Mouse (Mus musculus) embryonic facial prominence, embryonic 12.5 days (tissue): ENCODE results near the gene Gnao1. TPM values are rescaled to one million over a fixed set of nuclear protein-coding genes. Genes with fewer than 3 reads are reported as not detected.

Experiments used
- ATAC-seq: fragments of 200-750 bp; cut with Nextera tagmentation; 2 replicates; pipeline ENCODE4 v1.8.0; 2017; ENCODE audit not compliant: insufficient number of reproducible peaks, insufficient read depth, low FRiP score, low TSS enrichment
- H3K27ac ChIP-seq: fragments of 300-500 bp; sonication (generic); 2 replicates; pipeline ENCODE4 v1.5.1; 2016; ENCODE audit warnings: mild to moderate bottlenecking
- H3K27me3 ChIP-seq: fragments of 300-500 bp; sonication (generic); 2 replicates; pipeline ENCODE4 v1.6.1; 2016; ENCODE audit warnings: mild to moderate bottlenecking, moderate library complexity
- H3K36me3 ChIP-seq: fragments of 300-500 bp; sonication (generic); 2 replicates; pipeline ENCODE4 v1.6.1; 2016; ENCODE audit warnings: mild to moderate bottlenecking
- H3K4me1 ChIP-seq: fragments of 300-500 bp; sonication (generic); 2 replicates; pipeline ENCODE4 v1.6.1; 2016
- H3K4me2 ChIP-seq: fragments of 300-500 bp; sonication (generic); replicated peaks from 2 replicates; pipeline ENCODE4 v1.6.1; 2016; ENCODE audit warnings: mild to moderate bottlenecking, moderate library complexity
- H3K4me3 ChIP-seq: fragments of 300-500 bp; sonication (generic); 2 replicates; pipeline ENCODE4 v1.5.1; 2016; ENCODE audit warnings: mild to moderate bottlenecking
- H3K9ac ChIP-seq: fragments of 300-500 bp; sonication (generic); 2 replicates; pipeline ENCODE4 v1.6.1; 2016; ENCODE audit warnings: mild to moderate bottlenecking, moderate library complexity
- H3K9me3 ChIP-seq: fragments of 300-500 bp; sonication (generic); 2 replicates; pipeline ENCODE4 v1.6.1; 2016; ENCODE audit warnings: mild to moderate bottlenecking, moderate library complexity
- WGBS: fragments of 180-500 bp; shearing (Covaris S2); methylation state at CpG from one replicate; pipeline ENCODE4 v1.1.7; 2016; 5-methylcytosine and 5-hydroxymethylcytosine counted together
- polyA plus RNA-seq: library from polyadenylated mRNA; unstranded; fragments of >200 nt; fragmentation: Nextera tagmentation; extraction: Ambion mirVana; gene quantifications from 2 replicates; pipeline ENCODE4 v1.2.1, GENCODE M21; 2016

Gnao1 gene
- polyA plus RNA-seq, 1 experiment from 2014 or later: 12.9 TPM

- 94% methylated on average over 5 of the region's 5 CpGs for WGBS
- H3K4me3 ChIP-seq: no peak overlapping the region
- H3K9ac ChIP-seq: no peak overlapping the region
- H3K4me2 ChIP-seq: no peak overlapping the region
- H3K36me3 ChIP-seq: peaks cover 82% of the 10 kb centered on the region
- no peaks in the 10 kb centered on the region for H3K27me3 ChIP-seq
- H3K4me1 ChIP-seq: no peaks in the 10 kb centered on the region
- ATAC-seq: no peak
- H3K27ac ChIP-seq: no peak overlapping the region
- H3K9me3 ChIP-seq: no peaks in the 10 kb centered on the region
Observed at GRCm38 (mm10) chr8:93981679-93982215, 172.0 kb downstream of the Gnao1 start.

DNA sequence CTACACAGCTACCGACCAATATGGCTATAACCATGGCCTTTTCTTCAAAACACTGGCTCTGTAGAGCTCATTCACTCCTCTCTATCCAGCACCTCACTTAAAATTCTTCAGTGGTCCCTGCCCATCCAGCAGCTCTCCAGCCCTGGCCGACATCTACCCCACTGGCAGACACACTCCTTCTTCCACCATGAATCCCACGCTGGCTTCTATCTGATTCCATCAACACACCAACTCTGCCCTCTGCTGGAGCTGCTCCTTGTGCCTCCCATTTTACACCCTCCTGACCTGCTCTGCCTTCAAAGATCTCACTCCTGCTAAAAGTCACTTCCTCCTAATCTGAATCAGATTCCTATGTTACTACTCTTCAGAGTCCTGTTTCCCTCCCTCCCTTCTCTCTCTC, 174.1 kb downstream of the Gnao1 start:
- no peak overlapping the region for H3K9ac ChIP-seq
- 80% methylated on average over 3 of the region's 3 CpGs for WGBS
- H3K4me1 ChIP-seq: no peaks in the 10 kb centered on the region
- no peak for ATAC-seq
- no peak overlapping the region for H3K27ac ChIP-seq
- H3K9me3 ChIP-seq: no peaks in the 10 kb centered on the region
- peaks cover 70% of the 10 kb centered on the region for H3K36me3 ChIP-seq
- H3K4me2 ChIP-seq: no peak overlapping the region
- H3K27me3 ChIP-seq: no peaks in the 10 kb centered on the region
- H3K4me3 ChIP-seq: no peak overlapping the region

- no peaks in the 10 kb centered on the region for H3K9me3 ChIP-seq
- ATAC-seq: no peak
- no peaks in the 10 kb centered on the region for H3K4me1 ChIP-seq
- H3K27ac ChIP-seq: no peak overlapping the region
- no peak overlapping the region for H3K4me3 ChIP-seq
- no peak overlapping the region for H3K9ac ChIP-seq
- peaks cover 66% of the 10 kb centered on the region for H3K36me3 ChIP-seq
- no peaks in the 10 kb centered on the region for H3K27me3 ChIP-seq
- H3K4me2 ChIP-seq: no peak overlapping the region
- 89% methylated on average over 3 of the region's 3 CpGs for WGBS
Observed at GRCm38 (mm10) chr8:93984731-93985130, 175.0 kb downstream of the Gnao1 start.

GRCm38 (mm10) chr8:93989739-93990138, 180.0 kb downstream of the Gnao1 start:
- Histone ChIP-seq H3K9me3 (peaks cover 4% of the 10 kb centered on the region; the same call in 1 of the 2 replicates), H3K4me2 (no peak overlapping the region), H3K36me3 (peaks cover 39% of the 10 kb centered on the region), H3K4me3 (no peak overlapping the region), H3K4me1 (no peaks in the 10 kb centered on the region), H3K27me3 (no peaks in the 10 kb centered on the region), H3K9ac (no peak overlapping the region), H3K27ac (no peak overlapping the region)
- no peak for ATAC-seq
- WGBS: 89% methylated on average over 4 of the region's 4 CpGs

DNA sequence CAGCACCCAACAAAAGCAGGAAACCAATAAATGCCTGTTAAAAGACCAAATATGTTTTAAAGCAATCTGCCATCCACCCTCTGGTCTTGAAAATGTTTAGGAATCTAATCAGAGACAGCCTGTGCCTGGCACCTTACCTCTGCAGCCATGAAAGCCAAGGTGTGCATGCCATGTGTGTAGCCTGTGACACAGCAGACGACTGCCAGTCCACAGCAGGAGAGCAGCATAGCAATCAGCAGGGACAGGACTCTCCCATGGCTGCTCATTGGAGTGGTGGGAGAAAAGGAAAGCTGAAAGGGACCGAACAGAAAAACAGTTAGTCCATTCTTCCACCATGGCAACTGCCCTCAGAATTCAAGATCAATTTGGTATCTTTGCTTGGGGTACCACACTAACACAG, 189.2 kb downstream of the Gnao1 start:
- ATAC-seq: no peak
- Histone ChIP-seq H3K9ac (no peak overlapping the region), H3K9me3 (no peaks in the 10 kb centered on the region), H3K4me3 (no peak overlapping the region), H3K27me3 (no peaks in the 10 kb centered on the region), H3K27ac (no peak overlapping the region), H3K36me3 (peaks cover 44% of the 10 kb centered on the region), H3K4me2 (no peak overlapping the region), H3K4me1 (no peaks in the 10 kb centered on the region)
- 92% methylated on average over 2 of the region's 2 CpGs for WGBS

GRCm38 (mm10) chr8:94004139-94004538, 194.4 kb downstream of the Gnao1 start:
- Histone ChIP-seq H3K4me3 (no peak overlapping the region), H3K4me1 (0 out of 2 replicates have a peak, but pooled peaks cover 3% of the 10 kb centered on the region), H3K36me3 (peaks cover 26% of the 10 kb centered on the region), H3K9me3 (no peaks in the 10 kb centered on the region), H3K4me2 (no peak overlapping the region), H3K27me3 (no peaks in the 10 kb centered on the region), H3K9ac (no peak overlapping the region), H3K27ac (no peak overlapping the region)
- ATAC-seq: no peak
- whole genome bisulfite sequencing: 88% methylated on average over 9 of the region's 9 CpGs

DNA sequence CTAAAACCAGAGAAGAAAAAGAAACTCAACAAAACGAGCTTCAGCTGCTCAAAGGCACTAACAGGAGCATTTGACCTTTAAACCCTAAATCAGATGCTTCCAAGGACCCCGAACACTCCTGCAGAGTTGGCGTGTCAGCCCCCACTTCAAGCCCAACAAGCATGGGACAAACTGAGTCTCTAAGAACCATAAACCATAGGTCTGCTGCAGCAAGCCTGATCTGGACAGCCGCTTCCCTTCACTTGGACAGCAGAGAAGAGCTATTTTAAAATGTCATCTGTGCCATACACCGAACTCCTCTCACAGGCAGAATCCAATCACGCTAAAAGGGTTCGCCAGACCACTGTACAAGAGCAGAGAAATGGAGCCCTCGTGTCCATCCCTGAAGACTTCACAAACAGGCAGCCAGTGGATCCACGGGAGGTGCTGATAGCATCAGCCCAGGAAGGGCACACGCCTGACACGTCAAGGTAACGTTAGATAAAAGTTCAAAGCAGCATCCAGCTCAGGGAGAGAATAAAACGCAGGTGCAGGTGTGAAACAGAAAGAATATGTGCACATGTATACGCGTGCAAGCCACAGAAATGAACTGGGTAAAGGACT, 199.6 kb downstream of the Gnao1 start:
- no peaks in the 10 kb centered on the region for H3K27me3 ChIP-seq
- no peak overlapping the region for H3K4me2 ChIP-seq
- 60% methylated on average over 15 of the region's 15 CpGs for WGBS
- no peaks in the 10 kb centered on the region for H3K36me3 ChIP-seq
- H3K9me3 ChIP-seq: no peaks in the 10 kb centered on the region
- no peak overlapping the region for H3K9ac ChIP-seq
- H3K4me3 ChIP-seq: no peak overlapping the region
- ATAC-seq: no peak
- no peak overlapping the region for H3K27ac ChIP-seq
- peaks cover 27% of the 10 kb centered on the region for H3K4me1 ChIP-seq

GRCm38 (mm10) chr8:94010101-94010705, 200.4 kb downstream of the Gnao1 start:
- no peak for ATAC-seq
- peaks cover 27% of the 10 kb centered on the region for H3K4me1 ChIP-seq
- no peak overlapping the region for H3K27ac ChIP-seq
- H3K9me3 ChIP-seq: no peaks in the 10 kb centered on the region
- peak overlapping the region; percentile 22; the same call in 1 of the 2 replicates for H3K4me2 ChIP-seq
- H3K4me3 ChIP-seq: no peak overlapping the region
- 64% methylated on average over 2 of the region's 2 CpGs for WGBS
- H3K27me3 ChIP-seq: no peaks in the 10 kb centered on the region
- H3K9ac ChIP-seq: no peak overlapping the region
- H3K36me3 ChIP-seq: no peaks in the 10 kb centered on the region

GRCm38 (mm10) chr8:94011076-94012012, 201.6 kb downstream of the Gnao1 start:
- no peaks in the 10 kb centered on the region for H3K9me3 ChIP-seq
- no peaks in the 10 kb centered on the region for H3K36me3 ChIP-seq
- 3% methylated on average over 48 of the region's 48 CpGs for WGBS
- peaks cover 27% of the 10 kb centered on the region for H3K4me1 ChIP-seq
- ATAC-seq: no peak
- no peaks in the 10 kb centered on the region for H3K27me3 ChIP-seq
- peak overlapping the region; percentile 89 for H3K9ac ChIP-seq
- H3K4me3 ChIP-seq: peak overlapping the region; percentile 65
- H3K4me2 ChIP-seq: peak overlapping the region; percentile 90
- peak overlapping the region; percentile 90 for H3K27ac ChIP-seq

DNA sequence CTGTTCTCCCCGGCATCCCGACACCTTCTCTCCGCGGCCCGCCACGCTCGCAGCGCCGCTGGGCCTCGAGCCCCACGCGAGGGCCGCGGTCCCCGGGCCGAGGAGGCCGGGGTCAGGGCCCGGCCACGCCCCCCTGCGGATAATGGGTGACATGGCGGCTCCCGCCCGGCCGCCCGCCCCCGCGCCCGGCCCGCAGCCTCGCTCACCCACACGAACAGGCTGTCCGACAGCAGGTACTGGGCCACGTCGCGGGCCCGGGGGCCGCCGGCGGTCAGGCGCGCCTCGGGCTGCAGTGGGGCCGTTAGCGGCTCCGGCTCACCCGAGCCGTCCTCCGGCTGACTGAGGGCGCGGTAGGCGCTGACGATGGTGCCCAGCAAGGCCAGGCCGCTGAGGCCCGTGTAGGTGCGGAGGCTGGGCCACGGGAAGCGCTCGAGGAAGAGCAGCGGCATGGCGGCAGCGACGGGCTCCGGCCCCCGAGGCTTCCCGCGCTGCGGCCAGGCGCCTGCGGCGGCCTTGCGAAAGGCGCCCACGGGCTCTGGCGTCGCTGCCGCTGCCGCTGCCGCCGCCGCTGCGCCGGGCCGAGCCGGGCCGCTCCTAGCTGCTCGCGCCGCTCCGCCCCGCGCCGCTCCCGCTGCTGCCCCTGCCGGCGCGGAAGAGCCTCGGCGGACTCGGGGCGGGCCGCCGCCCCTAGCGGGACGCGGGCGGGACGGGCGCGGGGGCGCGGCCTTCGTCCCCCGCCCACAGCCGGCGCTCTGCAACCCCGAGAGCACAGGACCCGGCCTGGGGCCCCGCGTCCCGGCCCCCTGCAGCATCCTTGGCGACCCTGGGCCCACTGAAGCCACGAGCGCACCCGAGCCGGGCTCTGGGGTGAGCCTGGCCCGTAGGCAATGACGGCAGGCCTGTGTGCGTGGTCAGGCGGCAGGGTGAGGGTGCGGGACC, 202.5 kb downstream of the Gnao1 start, which contains the start of gene Amfr:
Gene Amfr, minus strand, starts transcription at position 830 of the 939 bp plus-strand sequence.
- WGBS: under 1% methylated on average over 121 of the region's 130 CpGs
- peak; percentile 89 for ATAC-seq
- peak within 1 kb of the TSS; percentile 90 for H3K27ac ChIP-seq
- no peaks in the 10 kb centered on the region for H3K27me3 ChIP-seq
- peak within 1 kb of the TSS; percentile 65 for H3K4me3 ChIP-seq
- H3K36me3 ChIP-seq: no peaks in the 10 kb centered on the region
- peak within 1 kb of the TSS; percentile 89 for H3K9ac ChIP-seq
- H3K4me1 ChIP-seq: peaks cover 27% of the 10 kb centered on the region
- H3K9me3 ChIP-seq: no peaks in the 10 kb centered on the region
- H3K4me2 ChIP-seq: peak within 1 kb of the TSS; percentile 90
